Mouse (Mus musculus) liver, embryonic 11.5 days (tissue): ENCODE measurements around the gene Endov. TPM values are rescaled to one million over a fixed set of nuclear protein-coding genes. Genes with fewer than 3 reads are reported as not detected.

ENCODE experiments used
- ATAC-seq: fragments of 200-750 bp; cut with Nextera tagmentation; replicated peaks from 2 replicates; pipeline ENCODE4 v1.8.0; 2017; ENCODE audit warnings: moderate number of reproducible peaks, mild to moderate bottlenecking, moderate TSS enrichment, moderate library complexity; ENCODE audit not compliant: low FRiP score
- DNase-seq: peaks from one replicate; pipeline ENCODE4 v3.0.0-alpha.2; 2017; ENCODE audit warnings: low spot score
- H3K27ac ChIP-seq: fragments of 300-500 bp; sonication (generic); 2 replicates; pipeline ENCODE4 v1.5.1; 2014; ENCODE audit warnings: mild to moderate bottlenecking, low read depth, low read length, control low read depth
- H3K27me3 ChIP-seq: fragments of 300-500 bp; sonication (generic); replicated peaks from 2 replicates; pipeline ENCODE4 v1.6.1; 2014; ENCODE audit warnings: low read length, mixed read lengths; ENCODE audit not compliant: control insufficient read depth, insufficient read depth
- H3K36me3 ChIP-seq: fragments of 300-500 bp; sonication (generic); 2 replicates; pipeline ENCODE4 v1.6.1; 2014; ENCODE audit warnings: mild to moderate bottlenecking, low read length, moderate library complexity, mixed read lengths; ENCODE audit not compliant: control insufficient read depth, insufficient read depth
- H3K4me1 ChIP-seq: fragments of 300-500 bp; sonication (generic); replicated peaks from 2 replicates; pipeline ENCODE4 v1.6.1; 2014; ENCODE audit warnings: low read length, mixed read lengths; ENCODE audit not compliant: control insufficient read depth, insufficient read depth
- H3K4me2 ChIP-seq: fragments of 300-500 bp; sonication (generic); 2 replicates; pipeline ENCODE4 v1.6.1; 2014; ENCODE audit warnings: mild to moderate bottlenecking, control low read depth, moderate library complexity
- H3K4me3 ChIP-seq: fragments of 300-500 bp; sonication (generic); 2 replicates; pipeline ENCODE4 v1.5.1; 2014; ENCODE audit warnings: low read depth, low read length, control low read depth
- H3K9ac ChIP-seq: fragments of 300-500 bp; sonication (generic); 2 replicates; pipeline ENCODE4 v1.6.1; 2014; ENCODE audit warnings: low read depth, low read length, control low read depth
- H3K9me3 ChIP-seq: fragments of 300-500 bp; sonication (generic); 2 replicates; pipeline ENCODE4 v1.6.1; 2016; ENCODE audit warnings: low read length, inconsistent platforms, mixed read lengths; ENCODE audit not compliant: control insufficient read depth
- WGBS: fragments of 180-500 bp; shearing (Covaris S2); extraction: QIAGEN DNeasy Blood & Tissue Kit; methylation state at CpG from one replicate; pipeline ENCODE4 v1.1.7; 2014; 5-methylcytosine and 5-hydroxymethylcytosine counted together
- polyA plus RNA-seq: library from polyadenylated mRNA; unstranded; fragments of >200 nt; fragmentation: Nextera tagmentation; extraction: Ambion mirVana; gene quantifications from 2 replicates; pipeline ENCODE4 v1.2.1, GENCODE M21; 2014

Gene Endov
- polyA plus RNA-seq, 1 experiment from 2014 or later = 13.2 TPM

DNA sequence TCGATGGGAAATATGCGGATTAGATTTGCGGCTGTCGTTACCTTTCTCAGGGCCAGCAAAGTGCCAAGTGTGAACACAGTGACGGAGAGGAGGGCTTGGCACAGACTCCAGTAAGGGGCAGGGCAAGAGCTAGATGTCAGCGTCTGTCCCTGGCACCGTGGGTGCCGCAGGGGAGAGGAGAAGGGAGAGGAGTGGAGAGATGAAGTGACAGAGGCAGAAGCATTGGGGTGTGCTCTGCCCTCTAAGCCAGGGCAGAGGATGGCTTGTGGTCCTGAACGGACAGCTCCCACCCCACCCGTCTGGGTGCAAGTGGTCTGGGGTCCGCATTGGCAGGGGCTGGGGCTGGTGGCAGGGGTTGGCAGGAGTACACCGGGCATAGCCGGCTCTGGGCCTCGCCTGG lies 48.8 kb downstream of the Endov start:
- 29% methylated on average over 14 of the region's 14 CpGs for WGBS
- DNase-seq = peak; percentile 46

GRCm38 (mm10) chr11:119540560-119540959 lies 49.4 kb downstream of the Endov start:
- H3K4me3 ChIP-seq = no peak overlapping the region
- H3K36me3 ChIP-seq = no peaks in the 10 kb centered on the region
- ATAC-seq = no peak
- no peaks in the 10 kb centered on the region for H3K9me3 ChIP-seq
- H3K4me2 ChIP-seq = no peak overlapping the region
- no peak overlapping the region for H3K9ac ChIP-seq
- peaks cover 56% of the 10 kb centered on the region for H3K27me3 ChIP-seq
- no peaks in the 10 kb centered on the region for H3K4me1 ChIP-seq
- WGBS = 72% methylated on average over 9 of the region's 9 CpGs
- no peak overlapping the region for H3K27ac ChIP-seq
- DNase-seq = no peak

More for the DNA sequence above, 48.8 kb downstream of the Endov start:
- Histone ChIP-seq H3K27me3 (peaks cover 50% of the 10 kb centered on the region), H3K4me1 (no peaks in the 10 kb centered on the region), H3K36me3 (no peaks in the 10 kb centered on the region), H3K9ac (no peak overlapping the region), H3K9me3 (no peaks in the 10 kb centered on the region), H3K27ac (no peak overlapping the region), H3K4me2 (no peak overlapping the region), H3K4me3 (no peak overlapping the region)
- ATAC-seq = no peak

DNA sequence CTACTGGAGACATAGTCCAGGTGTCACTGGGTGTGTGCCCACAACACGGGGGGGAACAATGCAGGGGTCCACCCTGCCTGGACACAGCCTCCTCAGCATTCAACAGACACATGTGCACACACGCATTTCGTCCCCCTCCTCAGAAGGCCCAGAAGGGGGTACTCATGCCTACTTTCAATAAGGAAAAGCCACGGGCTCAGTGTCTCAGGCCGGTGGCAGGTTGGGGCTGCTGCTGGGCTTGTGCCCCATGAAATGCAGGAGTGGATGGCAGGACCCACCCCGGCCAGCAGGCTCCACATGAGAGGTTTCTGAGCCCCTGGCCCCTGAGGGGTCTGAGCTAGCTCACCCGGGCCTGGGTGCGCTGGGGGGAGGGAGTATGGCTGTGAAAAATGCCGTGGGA lies 49.9 kb downstream of the Endov start:
- Histone ChIP-seq H3K9ac (no peak overlapping the region), H3K27me3 (peaks cover 62% of the 10 kb centered on the region), H3K27ac (no peak overlapping the region), H3K4me3 (no peak overlapping the region), H3K4me2 (no peak overlapping the region), H3K9me3 (no peaks in the 10 kb centered on the region), H3K36me3 (no peaks in the 10 kb centered on the region), H3K4me1 (no peaks in the 10 kb centered on the region)
- WGBS = 70% methylated on average over 9 of the region's 9 CpGs
- ATAC-seq = no peak
- DNase-seq = no peak

- no peak for DNase-seq
- Histone ChIP-seq H3K4me1 (peaks cover 5% of the 10 kb centered on the region), H3K27me3 (peaks cover 70% of the 10 kb centered on the region)
These were observed 51.2 kb downstream of the Endov start for GRCm38 (mm10) chr11:119542371-119542770.

GRCm38 (mm10) chr11:119542886-119543285 lies 51.7 kb downstream of the Endov start:
- 60% methylated on average over 5 of the region's 5 CpGs for WGBS
- Histone ChIP-seq H3K9ac (no peak overlapping the region), H3K9me3 (no peaks in the 10 kb centered on the region), H3K27me3 (peaks cover 75% of the 10 kb centered on the region), H3K4me1 (peaks cover 6% of the 10 kb centered on the region), H3K4me2 (no peak overlapping the region), H3K36me3 (no peaks in the 10 kb centered on the region), H3K27ac (no peak overlapping the region), H3K4me3 (no peak overlapping the region)
- ATAC-seq = no peak
- no peak for DNase-seq

More at GRCm38 (mm10) chr11:119542371-119542770, 51.2 kb downstream of the Endov start:
- Histone ChIP-seq H3K4me3 (no peak overlapping the region), H3K4me2 (no peak overlapping the region), H3K9ac (no peak overlapping the region), H3K36me3 (no peaks in the 10 kb centered on the region), H3K27ac (no peak overlapping the region), H3K9me3 (no peaks in the 10 kb centered on the region)
- 43% methylated on average over 9 of the region's 9 CpGs for WGBS
- ATAC-seq = no peak

DNA sequence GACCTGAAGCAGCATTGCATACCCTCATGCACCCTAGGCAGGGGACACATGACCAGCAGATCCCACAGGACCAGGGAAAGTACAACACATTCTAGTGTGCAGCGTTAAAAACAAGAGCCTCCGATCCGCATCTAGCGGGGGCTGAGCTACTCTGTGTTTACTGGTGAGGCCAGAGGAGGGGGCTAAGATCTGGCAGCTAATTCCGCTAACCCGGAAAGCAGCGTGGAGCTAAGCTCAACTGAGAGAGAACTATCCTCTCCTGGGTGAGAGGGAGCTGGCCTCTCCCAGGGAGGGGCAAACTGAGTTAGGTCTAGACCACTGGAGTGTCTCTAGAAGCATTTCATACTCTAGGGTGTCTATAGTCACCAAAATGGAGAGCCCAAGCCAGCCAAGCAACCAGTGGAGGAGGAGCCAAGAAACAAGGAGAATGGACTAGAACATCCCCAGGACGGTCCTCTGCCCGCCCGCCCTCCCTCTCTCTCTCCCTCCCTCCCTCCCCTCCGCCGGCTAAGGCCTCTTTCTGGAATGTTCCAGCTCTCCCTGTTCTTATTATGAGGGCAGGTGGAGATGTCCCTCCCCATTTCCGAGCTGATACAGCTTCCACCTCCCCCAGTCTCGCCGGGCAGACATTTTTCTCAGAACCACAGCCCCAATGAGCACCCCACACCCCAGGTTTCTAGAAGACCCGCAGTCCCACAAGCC lies 52.8 kb downstream of the Endov start:
- H3K27me3 ChIP-seq = peaks cover 84% of the 10 kb centered on the region
- H3K4me3 ChIP-seq = no peak overlapping the region
- no peak overlapping the region for H3K4me2 ChIP-seq
- H3K4me1 ChIP-seq = peaks cover 14% of the 10 kb centered on the region
- H3K9ac ChIP-seq = no peak overlapping the region
- 60% methylated on average over 16 of the region's 16 CpGs for WGBS
- no peak overlapping the region for H3K27ac ChIP-seq
- H3K9me3 ChIP-seq = no peaks in the 10 kb centered on the region
- ATAC-seq = no peak
- no peaks in the 10 kb centered on the region for H3K36me3 ChIP-seq
- DNase-seq = no peak

GRCm38 (mm10) chr11:119544518-119545105 lies 53.5 kb downstream of the Endov start:
- H3K4me1 ChIP-seq = peaks cover 19% of the 10 kb centered on the region
- H3K9me3 ChIP-seq = no peaks in the 10 kb centered on the region
- WGBS = 79% methylated on average over 15 of the region's 15 CpGs
- H3K27ac ChIP-seq = no peak overlapping the region
- no peak overlapping the region for H3K4me3 ChIP-seq
- peaks cover 91% of the 10 kb centered on the region for H3K27me3 ChIP-seq
- no peaks in the 10 kb centered on the region for H3K36me3 ChIP-seq
- no peak overlapping the region for H3K4me2 ChIP-seq
- no peak for DNase-seq
- H3K9ac ChIP-seq = no peak overlapping the region
- ATAC-seq = no peak

DNA sequence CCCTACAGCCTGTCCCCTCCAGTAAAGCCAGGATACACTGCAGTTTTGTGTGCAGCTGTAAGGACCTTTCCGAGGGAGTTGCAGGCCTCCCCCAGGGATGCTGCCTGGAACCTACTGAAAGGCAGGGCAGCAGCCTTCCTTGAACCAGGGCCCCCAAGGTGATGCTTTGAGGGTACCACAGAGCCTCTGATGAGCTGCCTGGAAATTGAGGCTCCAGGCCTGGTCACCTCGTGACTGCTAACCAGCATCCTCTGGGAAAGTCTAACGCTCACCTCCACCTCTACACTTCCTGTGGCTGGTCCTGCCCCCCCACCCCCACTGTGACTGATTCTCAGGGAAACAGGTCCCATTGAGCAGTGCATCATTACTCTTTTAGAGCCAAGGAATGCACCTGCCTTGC lies 54.1 kb downstream of the Endov start:
- Histone ChIP-seq H3K9ac (no peak overlapping the region), H3K4me1 (peaks cover 20% of the 10 kb centered on the region), H3K4me3 (no peak overlapping the region), H3K4me2 (no peak overlapping the region), H3K27ac (no peak overlapping the region), H3K27me3 (peaks cover 93% of the 10 kb centered on the region), H3K9me3 (no peaks in the 10 kb centered on the region), H3K36me3 (no peaks in the 10 kb centered on the region)
- DNase-seq = no peak
- 31% methylated on average over 3 of the region's 3 CpGs for WGBS
- ATAC-seq = no peak
